Mouse (Mus musculus) adrenal gland, adult 2 months (tissue): Measurements from ENCODE around the gene Kptn. TPM values are rescaled to one million over a fixed set of nuclear protein-coding genes. Genes with fewer than 3 reads are reported as not detected.

Source experiments
- DNase-seq: peaks from one replicate; pipeline ENCODE4 v3.0.0; 2021
- polyA plus RNA-seq: library from polyadenylated mRNA; depleted of rRNA; stranded (reverse); fragments of >200 nt; gene quantifications from 2 replicates; pipeline ENCODE4 v1.2.3, GENCODE M21; 2012; rRNA removed
- total RNA-seq, 2 experiments: library from RNA; stranded (reverse); gene quantifications; 2 replicates each; pipeline ENCODE4 v1.2.3; 2021

Kptn gene
- total and polyA plus RNA-seq, 3 experiments, result 16.8 to 27.0 (median 20.0) TPM

GRCm38 (mm10) chr7:16161302-16161701 is 41.6 kb downstream of the Kptn start:
- DNase-seq, result no peak

GRCm38 (mm10) chr7:16162036-16162435 is 42.3 kb downstream of the Kptn start:
- DNase-seq, result no peak

DNA sequence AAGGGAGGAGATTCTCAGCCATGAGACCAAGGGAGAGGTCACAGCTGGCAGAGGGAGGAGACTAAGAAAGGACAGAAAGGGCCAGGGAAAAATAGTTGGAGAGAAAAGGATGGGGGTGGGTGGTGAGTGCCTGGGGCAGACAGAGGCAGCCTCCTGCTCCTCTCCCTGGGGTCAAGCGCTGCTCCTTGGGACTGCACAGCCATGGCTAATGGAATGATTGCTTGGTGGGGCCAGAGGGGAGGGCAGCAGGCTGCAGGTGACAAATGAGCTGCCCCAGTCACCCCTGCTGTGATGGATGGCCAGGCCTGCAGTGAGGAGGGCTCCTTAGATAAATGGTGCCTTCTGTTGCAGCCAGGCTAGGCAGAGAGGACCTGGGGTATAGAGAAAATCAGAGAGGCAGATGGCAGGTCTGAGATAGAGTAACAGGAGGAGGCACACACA is 52.5 kb downstream of the Kptn start:
- DNase-seq, result no peak

GRCm38 (mm10) chr7:16172586-16173140 is 53.0 kb downstream of the Kptn start:
- no peak for DNase-seq

GRCm38 (mm10) chr7:16173146-16173545 is 53.5 kb downstream of the Kptn start:
- DNase-seq, result no peak

DNA sequence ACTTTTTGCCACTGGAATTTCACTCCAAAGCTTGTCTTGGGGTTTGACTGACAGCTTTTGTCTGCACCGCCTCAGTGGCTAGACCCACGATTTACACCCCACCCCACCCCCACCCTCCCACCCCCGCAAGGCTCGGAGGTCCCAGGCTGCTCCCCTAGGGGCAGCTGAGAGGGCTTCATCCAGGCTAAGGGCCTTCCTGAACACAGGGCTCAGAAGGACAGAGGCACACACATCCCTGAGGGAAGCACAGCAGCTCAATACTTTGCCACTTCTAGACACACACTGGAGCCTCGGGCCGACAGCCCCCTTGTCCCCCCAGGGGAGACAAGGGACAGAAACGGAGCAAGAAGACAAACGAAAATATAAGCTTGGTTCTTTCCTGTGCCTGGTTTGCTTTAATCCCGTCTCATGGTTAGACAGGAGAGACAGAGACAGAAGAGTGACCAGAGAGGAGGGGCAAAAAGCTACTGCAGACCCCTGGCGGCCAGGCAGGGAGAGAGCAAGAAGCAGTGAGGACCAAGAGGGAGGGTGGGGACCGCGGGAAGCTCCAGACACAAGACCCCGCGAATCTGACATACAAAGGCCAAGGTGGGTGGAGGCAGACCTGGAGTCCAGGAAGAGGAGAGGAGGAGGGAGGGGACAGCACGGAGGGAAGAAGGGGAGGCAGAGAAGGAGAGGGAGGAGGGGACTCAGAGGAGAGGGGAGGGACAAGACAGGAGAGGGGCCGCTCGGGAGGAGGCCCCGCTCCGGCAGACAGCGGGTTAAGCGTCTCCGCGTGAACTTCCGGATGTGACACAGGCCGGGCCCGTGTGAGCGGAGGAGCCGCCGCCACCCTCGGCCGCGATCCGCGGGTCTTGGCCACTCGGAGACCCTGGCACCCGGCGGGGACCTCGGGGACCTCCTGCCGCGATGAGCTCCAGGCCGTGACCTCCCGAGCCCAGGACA is 55.2 kb downstream of the Kptn start, which contains the start of gene Meis3:
Meis3 (plus strand) TSS at position 494 of the 945 bp plus-strand sequence.
- peak; percentile 64 for DNase-seq

- no peak for DNase-seq
Measured at GRCm38 (mm10) chr7:16175542-16175931, 55.8 kb downstream of the Kptn start.

Other genes with a start within 250 kb of the Kptn start
- not detected for gene Crx, start 239.9 kb upstream of the Kptn start, total RNA-seq
- not detected in 2 replicates for gene Crx, start 239.9 kb upstream of the Kptn start, polyA plus RNA-seq
- gene Crxos, start 237.3 kb upstream of the Kptn start, total RNA-seq, result not detected
- gene Crxos, start 237.3 kb upstream of the Kptn start, polyA plus RNA-seq, result 0.04 TPM in 2 replicates
- gene Selenow, start 197.5 kb upstream of the Kptn start, total RNA-seq, result 100 to 1,000 TPM; 158 to 238 TPM
- 223 and 233 TPM in 2 replicates for gene Selenow, start 197.5 kb upstream of the Kptn start, polyA plus RNA-seq
- 100 to 1,000 TPM; 169 to 171 TPM for gene Nop53, start 173.8 kb upstream of the Kptn start, total RNA-seq
- 64.4 and 69.9 TPM in 2 replicates for gene Nop53, start 173.8 kb upstream of the Kptn start, polyA plus RNA-seq
- 10 to 100 TPM; 40.2 to 87.6 TPM for gene Ehd2, start 152.3 kb upstream of the Kptn start, total RNA-seq
- gene Ehd2, start 152.3 kb upstream of the Kptn start, polyA plus RNA-seq, result 70.9 and 89.0 TPM in 2 replicates
- 10 to 100 TPM in 1 of 2 experiments, 1 to 10 TPM in 1; 9.4 to 10.4 TPM for gene Bicra, start 72.0 kb upstream of the Kptn start, total RNA-seq
- 19.8 and 26.2 TPM in 2 replicates for gene Bicra, start 72.0 kb upstream of the Kptn start, polyA plus RNA-seq
- under 1 TPM; 0.06 to 0.07 TPM for gene Zfp541, start 58.1 kb upstream of the Kptn start, total RNA-seq
- 0.04 and 0.09 TPM in 2 replicates for gene Zfp541, start 58.1 kb upstream of the Kptn start, polyA plus RNA-seq
- gene Napa, start 21.4 kb upstream of the Kptn start, total RNA-seq, result 100 to 1,000 TPM; 149 to 167 TPM
- gene Napa, start 21.4 kb upstream of the Kptn start, polyA plus RNA-seq, result 316 and 381 TPM in 2 replicates
- 1 to 10 TPM; 2.0 to 2.6 TPM for gene Slc8a2, start 9.9 kb downstream of the Kptn start, total RNA-seq
- 2.7 and 3.1 TPM in 2 replicates for gene Slc8a2, start 9.9 kb downstream of the Kptn start, polyA plus RNA-seq
- gene Meis3, start 55.2 kb downstream of the Kptn start, total RNA-seq, result 10 to 100 TPM; 11.5 to 13.8 TPM
- 59.3 and 60.9 TPM in 2 replicates for gene Meis3, start 55.2 kb downstream of the Kptn start, polyA plus RNA-seq
- gene Dhx34, start 102.1 kb downstream of the Kptn start, total RNA-seq, result 10 to 100 TPM; 10.3 to 12.6 TPM
- gene Dhx34, start 102.1 kb downstream of the Kptn start, polyA plus RNA-seq, result 37.1 and 44.3 TPM in 2 replicates
- under 1 TPM; 0.52 to 0.59 TPM for gene C5ar2, start 124.3 kb downstream of the Kptn start, total RNA-seq
- 0.43 and 0.71 TPM in 2 replicates for gene C5ar2, start 124.3 kb downstream of the Kptn start, polyA plus RNA-seq
- 10 to 100 TPM in 1 of 2 experiments, 1 to 10 TPM in 1; 5.7 to 10.4 TPM for gene C5ar1, start 139.6 kb downstream of the Kptn start, total RNA-seq
- 7.1 and 9.0 TPM in 2 replicates for gene C5ar1, start 139.6 kb downstream of the Kptn start, polyA plus RNA-seq
- 10 to 100 TPM; 13.3 to 22.9 TPM for gene Inafm1, start 153.7 kb downstream of the Kptn start, total RNA-seq
- gene Inafm1, start 153.7 kb downstream of the Kptn start, polyA plus RNA-seq, result 160 and 217 TPM in 2 replicates
- gene Ccdc9, start 166.9 kb downstream of the Kptn start, total RNA-seq, result 10 to 100 TPM; 53.9 to 61.2 TPM
- gene Ccdc9, start 166.9 kb downstream of the Kptn start, polyA plus RNA-seq, result 17.4 and 19.8 TPM in 2 replicates
- 1 to 10 TPM; 3.3 to 9.1 TPM for gene Bbc3, start 188.5 kb downstream of the Kptn start, total RNA-seq
- gene Bbc3, start 188.5 kb downstream of the Kptn start, polyA plus RNA-seq, result 62.4 and 114 TPM in 2 replicates